Mouse (Mus musculus) CH12.LX (cell line): ENCODE data around the gene Epc2. TPM values are rescaled to one million over a fixed set of nuclear protein-coding genes. Genes with fewer than 3 reads are reported as not detected.
A peak's percentile ranks its signal among the peaks of the same experiment; 100 is the strongest.

Experiments
- DNase-seq: peaks from one replicate; pipeline ENCODE4 v3.0.0-alpha.2; 2013; ENCODE audit errors: extremely low read depth
- H3K27ac ChIP-seq: 2 replicates; pipeline ENCODE4 v1.5.1; 2012; ENCODE audit warnings: low read depth, mild to moderate bottlenecking, control low read depth, moderate library complexity; ENCODE audit not compliant: insufficient read depth
- H3K27me3 ChIP-seq: replicated peaks from 2 replicates; pipeline ENCODE3; 2012; ENCODE audit warnings: inconsistent platforms
- H3K36me3 ChIP-seq, 2 experiments: replicated peaks in 1 of 2; 2 replicates each; pipeline versions ENCODE3 to v1.6.1; 2012; ENCODE audit warnings: inconsistent platforms in 1 of 2, low read length in 1 of 2, mild to moderate bottlenecking in 1 of 2, mixed read lengths in 1 of 2, moderate library complexity in 1 of 2; ENCODE audit not compliant: control insufficient read depth in 1 of 2, insufficient read depth in 1 of 2
- H3K4me1 ChIP-seq, 2 experiments: 2 replicates each; pipeline ENCODE4 v1.6.1; 2012; ENCODE audit warnings: inconsistent platforms in 1 of 2, moderate library complexity in 1 of 2; ENCODE audit not compliant: insufficient read depth in 2 of 2, control insufficient read depth in 1 of 2
- H3K4me2 ChIP-seq: 2 replicates; pipeline ENCODE4 v1.6.1; 2012; ENCODE audit warnings: low read depth, mild to moderate bottlenecking, control low read depth; ENCODE audit not compliant: poor library complexity, insufficient read depth, severe bottlenecking
- H3K4me3 ChIP-seq, 3 experiments: fragments of 150-350 bp in 1 of 3; sonication (generic) in 1 of 3; replicated peaks in 1 of 3; 2 replicates each; pipeline versions ENCODE3 to v1.5.1; 2011 to 2012; ENCODE audit warnings: low read depth in 2 of 3, low read length in 2 of 3, mild to moderate bottlenecking in 2 of 3, moderate library complexity in 2 of 3, control low read depth in 1 of 3, improper control_type of control experiment in 1 of 3, inconsistent platforms in 1 of 3, mixed read lengths in 1 of 3; ENCODE audit not compliant: poor library complexity in 1 of 3
- H3K79me2 ChIP-seq: replicated peaks from 2 replicates; pipeline ENCODE4 v1.6.1; 2012; ENCODE audit warnings: mild to moderate bottlenecking, moderate library complexity; ENCODE audit not compliant: control insufficient read depth, poor library complexity, insufficient read depth, severe bottlenecking; ENCODE audit errors: extremely low read depth
- H3K9ac ChIP-seq: 2 replicates; pipeline ENCODE4 v1.6.1; 2012; ENCODE audit warnings: low read depth, mild to moderate bottlenecking, control low read depth, moderate library complexity; ENCODE audit not compliant: insufficient read depth
- H3K9me3 ChIP-seq: replicated peaks from 2 replicates; pipeline ENCODE3; 2012; ENCODE audit warnings: low read length, inconsistent platforms, mixed read lengths
- BHLHE40 ChIP-seq: IDR thresholded peaks from 2 replicates; pipeline ENCODE4 v1.6.1; 2011; ENCODE audit warnings: mild to moderate bottlenecking, low read depth, low read length, improper control_type of control experiment
- CHD1 ChIP-seq: IDR thresholded peaks from 2 replicates; pipeline ENCODE4 v1.6.1; 2012; ENCODE audit warnings: low read depth, low read length, improper control_type of control experiment, inconsistent platforms
- CHD2 ChIP-seq: IDR thresholded peaks from 2 replicates; pipeline ENCODE4 v1.6.1; 2011; ENCODE audit warnings: low read length, improper control_type of control experiment
- CTCF ChIP-seq, 2 experiments: IDR thresholded peaks in 1 of 2; conservative IDR thresholded peaks in 1 of 2; 2 replicates each; pipeline ENCODE4 v1.5.1; 2011 to 2012; ENCODE audit warnings: low read depth in 2 of 2, low read length in 2 of 2, improper control_type of control experiment in 1 of 2, inconsistent platforms in 1 of 2, mild to moderate bottlenecking in 1 of 2, moderate library complexity in 1 of 2
- E2F4 ChIP-seq: IDR thresholded peaks from 2 replicates; pipeline ENCODE4 v1.6.1; 2011; ENCODE audit warnings: low read depth, low read length, improper control_type of control experiment; ENCODE audit not compliant: insufficient replicate concordance
- ELF1 ChIP-seq: IDR thresholded peaks from 2 replicates; pipeline ENCODE4 v1.6.1; 2014; ENCODE audit warnings: low read depth, mild to moderate bottlenecking, inconsistent platforms, low read length, improper control_type of control experiment
- EP300 ChIP-seq: IDR thresholded peaks from 2 replicates; pipeline ENCODE4 v1.6.1; 2011; ENCODE audit warnings: low read length, improper control_type of control experiment
- ETS1 ChIP-seq: conservative IDR thresholded peaks from 2 replicates; pipeline ENCODE4 v1.6.1; 2012; ENCODE audit warnings: low read depth, mild to moderate bottlenecking, inconsistent platforms, low read length, improper control_type of control experiment, moderate library complexity
- GABPA ChIP-seq: IDR thresholded peaks from 2 replicates; pipeline ENCODE4 v1.6.1; 2012; ENCODE audit warnings: low read depth, low read length, improper control_type of control experiment, inconsistent platforms; ENCODE audit not compliant: insufficient replicate concordance
- HCFC1 ChIP-seq: IDR thresholded peaks from 2 replicates; pipeline ENCODE4 v1.6.1; 2012; ENCODE audit warnings: low read depth, mild to moderate bottlenecking, inconsistent platforms, low read length, improper control_type of control experiment
- IRF4 ChIP-seq: IDR thresholded peaks from 2 replicates; pipeline ENCODE4 v1.6.1; 2014; ENCODE audit warnings: low read depth, mild to moderate bottlenecking, inconsistent platforms, low read length, improper control_type of control experiment
- JUN ChIP-seq: IDR thresholded peaks from 2 replicates; pipeline ENCODE4 v1.6.1; 2011; ENCODE audit warnings: low read depth, mild to moderate bottlenecking, low read length, improper control_type of control experiment, moderate library complexity; ENCODE audit not compliant: insufficient read depth
- JUND ChIP-seq: conservative IDR thresholded peaks from 2 replicates; pipeline ENCODE4 v1.6.1; 2011; ENCODE audit warnings: low read depth, low read length, improper control_type of control experiment
- KAT2A ChIP-seq: IDR thresholded peaks from 2 replicates; pipeline ENCODE4 v1.6.1; 2012; ENCODE audit warnings: low read length, improper control_type of control experiment, inconsistent platforms; ENCODE audit not compliant: insufficient replicate concordance
- MAFK ChIP-seq: IDR thresholded peaks from 2 replicates; pipeline ENCODE4 v1.6.1; 2011; ENCODE audit warnings: low read length, improper control_type of control experiment; ENCODE audit not compliant: insufficient replicate concordance
- MAX ChIP-seq: IDR thresholded peaks from 2 replicates; pipeline ENCODE4 v1.6.1; 2011; ENCODE audit warnings: low read length, improper control_type of control experiment
- MAZ ChIP-seq: IDR thresholded peaks from 2 replicates; pipeline ENCODE4 v1.6.1; 2012; ENCODE audit warnings: low read depth, mild to moderate bottlenecking, inconsistent platforms, low read length, improper control_type of control experiment, moderate library complexity
- MEF2A ChIP-seq: IDR thresholded peaks from 2 replicates; pipeline ENCODE4 v1.6.1; 2014; ENCODE audit warnings: low read depth, mild to moderate bottlenecking, inconsistent platforms, low read length, improper control_type of control experiment, borderline replicate concordance
- MXI1 ChIP-seq: IDR thresholded peaks from 2 replicates; pipeline ENCODE4 v1.6.1; 2011; ENCODE audit warnings: mild to moderate bottlenecking, low read depth, low read length, improper control_type of control experiment
- MYC ChIP-seq: IDR thresholded peaks from 2 replicates; pipeline ENCODE4 v1.6.1; 2011; ENCODE audit warnings: low read depth, mild to moderate bottlenecking, improper control_type of control experiment, low read length
- NELFE ChIP-seq: IDR thresholded peaks from 2 replicates; pipeline ENCODE4 v1.6.1; 2011; ENCODE audit warnings: low read depth, low read length, improper control_type of control experiment
- NRF1 ChIP-seq: IDR thresholded peaks from 2 replicates; pipeline ENCODE4 v1.6.1; 2014; ENCODE audit warnings: low read depth, mild to moderate bottlenecking, inconsistent platforms, low read length, improper control_type of control experiment, moderate library complexity
- PAX5 ChIP-seq: IDR thresholded peaks from 2 replicates; pipeline ENCODE4 v1.6.1; 2012; ENCODE audit warnings: low read length, inconsistent platforms, mixed read lengths
- POLR2A ChIP-seq: IDR thresholded peaks from 2 replicates; pipeline ENCODE4 v1.6.1; 2011; ENCODE audit warnings: low read depth, mild to moderate bottlenecking, improper control_type of control experiment, low read length
- POLR2AphosphoS2 ChIP-seq: IDR thresholded peaks from 2 replicates; pipeline ENCODE4 v1.6.1; 2011; ENCODE audit warnings: low read depth, low read length, improper control_type of control experiment
- RAD21 ChIP-seq: IDR thresholded peaks from 2 replicates; pipeline ENCODE4 v1.6.1; 2011; ENCODE audit warnings: low read depth, mild to moderate bottlenecking, low read length, improper control_type of control experiment, moderate library complexity
- RCOR1 ChIP-seq: conservative IDR thresholded peaks from 2 replicates; pipeline ENCODE4 v1.6.1; 2012; ENCODE audit warnings: low read depth, mild to moderate bottlenecking, inconsistent platforms, low read length, improper control_type of control experiment
- SIN3A ChIP-seq: IDR thresholded peaks from 2 replicates; pipeline ENCODE4 v1.6.1; 2012; ENCODE audit warnings: low read length, improper control_type of control experiment, inconsistent platforms
- SMC3 ChIP-seq: IDR thresholded peaks from 2 replicates; pipeline ENCODE4 v1.6.1; 2011; ENCODE audit warnings: low read depth, low read length, improper control_type of control experiment
- TBP ChIP-seq: conservative IDR thresholded peaks from 2 replicates; pipeline ENCODE4 v1.6.1; 2011; ENCODE audit warnings: low read depth, low read length, improper control_type of control experiment
- TCF12 ChIP-seq: IDR thresholded peaks from 2 replicates; pipeline ENCODE4 v1.6.1; 2014; ENCODE audit warnings: low read depth, mild to moderate bottlenecking, inconsistent platforms, low read length, improper control_type of control experiment
- UBTF ChIP-seq: IDR thresholded peaks from 2 replicates; pipeline ENCODE4 v1.6.1; 2012; ENCODE audit warnings: low read depth, mild to moderate bottlenecking, inconsistent platforms, low read length, improper control_type of control experiment, moderate library complexity
- USF1 ChIP-seq: IDR thresholded peaks from 2 replicates; pipeline ENCODE4 v1.6.1; 2014; ENCODE audit warnings: low read depth, mild to moderate bottlenecking, inconsistent platforms, low read length, improper control_type of control experiment
- USF2 ChIP-seq: conservative IDR thresholded peaks from 2 replicates; pipeline ENCODE4 v1.6.1; 2011; ENCODE audit warnings: low read depth, low read length, improper control_type of control experiment
- ZC3H11A ChIP-seq: IDR thresholded peaks from 2 replicates; pipeline ENCODE4 v1.6.1; 2012; ENCODE audit warnings: low read depth, mild to moderate bottlenecking, inconsistent platforms, low read length, improper control_type of control experiment
- ZKSCAN1 ChIP-seq: IDR thresholded peaks from 2 replicates; pipeline ENCODE4 v1.6.1; 2012; ENCODE audit warnings: low read depth, inconsistent platforms, low read length, improper control_type of control experiment, borderline replicate concordance
- ZMIZ1 ChIP-seq: IDR thresholded peaks from 2 replicates; pipeline ENCODE4 v1.6.1; 2012; ENCODE audit warnings: low read depth, mild to moderate bottlenecking, inconsistent platforms, low read length, improper control_type of control experiment
- ZNF384 ChIP-seq: IDR thresholded peaks from 2 replicates; pipeline ENCODE4 v1.6.1; 2012; ENCODE audit warnings: low read depth, low read length, improper control_type of control experiment, inconsistent platforms
- dilution Hi-C: fragments of 300-500 bp; cut with MboI; formaldehyde crosslinking; loops from 2 replicates; pipeline ENCODE4 v1.14.3; 2020; ENCODE audit warnings: low sequenced_read_pairs; ENCODE audit not compliant: extremely low pct_unique_long_range_greater_than_20kb, extremely low pct_ligation_motif_present
- in situ Hi-C: fragments of 300-500 bp; cut with MboI; formaldehyde crosslinking; loops from 3 replicates; pipeline ENCODE4 v1.14.3; 2019; ENCODE audit warnings: low sequenced_read_pairs, low pct_ligation_motif_present, low pct_unique_long_range_greater_than_20kb, mixed read lengths
- polyA plus RNA-seq: library from polyadenylated mRNA; unstranded; fragments of >175 nt; gene quantifications from 2 replicates; pipeline ENCODE4 v1.2.1, GENCODE M21; 2012; ENCODE audit warnings: low read depth; ENCODE audit not compliant: insufficient read length
- total RNA-seq, 2 experiments: library from RNA; depleted of rRNA; stranded (reverse); fragments of 300-350 nt in 1 of 2; fragments of >200 nt in 1 of 2; gene quantifications; 2 replicates each; pipeline ENCODE4 v1.2.3; 2012 to 2014

The Epc2 gene
- total RNA-seq (2012; rRNA removed) = 10.5 and 11.5 TPM in 2 replicates
- total RNA-seq (2014; rRNA removed) = 19.2 and 20.2 TPM in 2 replicates
- 20.3 and 22.8 TPM in 2 replicates for polyA plus RNA-seq

DNA sequence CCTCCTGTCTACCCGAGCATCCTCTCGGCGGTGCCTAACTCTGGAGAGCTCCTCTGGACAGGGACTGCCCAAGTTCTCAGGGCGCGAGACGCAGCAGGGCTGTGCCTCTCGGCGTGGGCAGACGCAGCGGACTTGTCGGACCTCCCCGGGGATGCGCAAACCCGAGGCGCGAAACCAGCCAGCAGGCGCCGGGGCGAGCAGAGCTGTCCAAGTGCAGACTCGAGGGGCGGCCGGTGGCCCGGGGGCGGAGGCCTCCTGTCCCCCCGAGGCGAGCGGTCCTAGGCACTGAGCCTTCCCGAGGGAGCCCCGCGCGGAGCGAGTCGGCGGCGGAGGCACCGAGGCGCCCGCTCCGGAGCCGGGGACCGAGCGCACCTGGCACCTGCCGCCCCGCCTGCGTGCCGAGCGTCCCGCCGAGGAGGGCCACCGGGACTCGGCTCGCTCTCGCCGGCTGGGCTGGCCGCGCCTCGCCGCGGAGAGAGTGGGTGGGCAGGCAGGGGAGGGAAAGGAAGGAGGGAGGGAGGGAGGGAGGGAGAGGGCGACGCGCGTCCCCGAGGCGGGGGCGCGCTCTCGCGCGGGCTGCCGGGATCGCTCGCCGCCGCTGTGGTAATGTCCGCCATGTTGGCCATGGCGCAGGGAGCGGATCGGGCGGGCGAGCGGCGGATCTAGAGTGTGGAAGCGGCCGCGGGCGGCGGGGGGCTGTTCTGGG is at the start of gene Epc2:
Gene Epc2, plus strand, starts transcription at position 556 of the 706 bp plus-strand sequence.
- dilution Hi-C loops = no loop called here
- H3K79me2 ChIP-seq = peaks cover 29% of the 10 kb centered on the region
- peak within 1 kb of the TSS; percentile 90 for H3K27ac ChIP-seq
- TF ChIP-seq BHLHE40 (no peak), MAZ (no peak; the same call in 1 of the 2 replicates), MYC (no peak), E2F4 (no peak), IRF4 (no peak), MAFK (no peak), ELF1 (no peak), POLR2AphosphoS2 (no peak), HCFC1 (peak; percentile 54; the same call in 1 of the 2 replicates), SIN3A (0 out of 2 replicates have a peak, but pooled peaks have one; percentile 40), JUN (no peak), USF2 (no peak), ZKSCAN1 (no peak), USF1 (no peak), MAX (no peak), TCF12 (peak; percentile 61), RAD21 (no peak), JUND (no peak), RCOR1 (no peak), UBTF (peak; percentile 67; the same call in 1 of the 2 replicates), CHD2 (peak; percentile 34; the same call in 1 of the 2 replicates), PAX5 (no peak), MXI1 (no peak), MEF2A (no peak), CHD1 (no peak), TBP (no peak), POLR2A (peak; percentile 71; the same call in 1 of the 2 replicates), GABPA (no peak), ZNF384 (no peak), EP300 (no peak), ZC3H11A (no peak), NELFE (peak; percentile 85), ETS1 (no peak), CTCF (conservative IDR thresholded peaks at IDR 0.05 in 1 of 2, IDR thresholded peaks at IDR 0.05 in 1 of 2; ENCODE audit: low read depth in 2 of 2, low read length in 2 of 2) (no peak), ZMIZ1 (peak; percentile 79; the same call in 1 of the 2 replicates), SMC3 (no peak), NRF1 (0 out of 2 replicates have a peak, but pooled peaks have one; percentile 27), KAT2A (no peak)
- H3K4me1 ChIP-seq = peaks cover 0 to 16% of the 10 kb centered on the region in 2 experiments; a peak in 2 of 4 replicates
- peak within 1 kb of the TSS; percentile 99 for H3K9ac ChIP-seq
- H3K9me3 ChIP-seq = no peaks in the 10 kb centered on the region
- H3K36me3 ChIP-seq = no peaks in the 10 kb centered on the region
- in situ Hi-C loops = loop anchor here (5.0 kb wide), 1 partner anchor 41 kb away; no protein-coding TSS in a partner anchor
- H3K4me2 ChIP-seq = peak within 1 kb of the TSS; percentile 63
- peak; percentile 61 for DNase-seq
- H3K27me3 ChIP-seq = peaks cover 16% of the 10 kb centered on the region
- H3K4me3 ChIP-seq = peak within 1 kb of the TSS; percentile 84 to 95 (median 94)
